In genomic region chr5:52221596-52221995, GRCm38 (mm10) we compare ENCODE assay signal across 18 mouse cellular contexts.
"Had no signal": no experiment of that assay in that cellular context is flagged by ENCODE, and none has a peak within 500 bp of the region (broad histone marks: within the 10 kb centered on the region; RNA-seq: fewer than 3 reads in every experiment).

No protein-coding gene starts in this region.

- H3K27me3 ChIP-seq: midbrain, embryonic 12.5 days; neural tube, embryonic 13.5 days; neural tube, embryonic 15.5 days had no signal

- H3K9me3 ChIP-seq: midbrain, embryonic 10.5 days; midbrain, embryonic 12.5 days; neural tube, embryonic 13.5 days; neural tube, embryonic 15.5 days had no signal

- H3K27ac ChIP-seq: midbrain, embryonic 10.5 days; midbrain, embryonic 12.5 days; neural tube, embryonic 13.5 days; neural tube, embryonic 15.5 days had no signal

- DNase-seq: lung, adult 18-20 months; lung, embryonic 14.5 days; lung, postnatal 10 days; lung, postnatal 4 days; midbrain, embryonic 14.5 days; retina, postnatal 1 day; right cerebral cortex, adult 18-20 months; right cerebral cortex, postnatal 25 days; right cerebral cortex, postnatal 4 days; spleen, adult 18-20 months; thymus, adult 18-20 months; thymus, postnatal 14 days; thymus, postnatal 36 days had no signal

- H3K36me3 ChIP-seq: midbrain, embryonic 10.5 days; midbrain, embryonic 12.5 days; neural tube, embryonic 13.5 days; neural tube, embryonic 15.5 days had no signal

- H3K4me3 ChIP-seq: midbrain, embryonic 10.5 days; midbrain, embryonic 12.5 days; myocyte; neural tube, embryonic 13.5 days; neural tube, embryonic 15.5 days had no signal
